Mouse (Mus musculus) adrenal gland (tissue): ENCODE results near the gene Mrrf.

Experiments used
- intact Hi-C: fragments of 180-260 bp; cut with DNase I; formaldehyde crosslinking; loops from one replicate; pipeline ENCODE4 v1.15.1; 2025
- long read RNA-seq, 2 experiments: library from polyadenylated mRNA; unstranded; transcript quantifications; one replicate each; pipeline ENCODE4 v2.0.0; 2020; ENCODE audit warnings: borderline replicate concordance in 1 of 2; ENCODE audit not compliant: insufficient replicate concordance in 1 of 2

Mrrf gene
- long read RNA-seq, experiment 1, transcript Mrrf-201 (7 exons, 2,623 nt) = major isoform, 21 of 33 reads
- long read RNA-seq, experiment 1, partial matches to known transcripts = 7 of 33 reads
- long read RNA-seq, experiment 1, other reads (novel, unspliced or antisense) = 4 of 33 reads
- long read RNA-seq, experiment 2, transcript Mrrf-201 (7 exons, 2,623 nt) = major isoform, 46 of 58 reads
- long read RNA-seq, experiment 2, partial matches to known transcripts = 6 of 58 reads
- long read RNA-seq, experiment 2, other reads (novel, unspliced or antisense) = 6 of 58 reads

GRCm38 (mm10) chr2:36136300-36136941 lies at the start of gene Mrrf, which contains the start of gene Rbm18:
Mrrf (plus strand) TSS chr2:36136389.
Rbm18 (minus strand) TSS chr2:36136773.
- intact Hi-C loops = loop anchor here (5.0 kb wide), 1 partner anchor 76 kb away; no protein-coding TSS in a partner anchor

- intact Hi-C loops = no loop called here
Measured at GRCm38 (mm10) chr2:36089190-36089589, 47.0 kb upstream of the Mrrf start.

- intact Hi-C loops = no loop called here
Measured at GRCm38 (mm10) chr2:36090853-36091741, 45.1 kb upstream of the Mrrf start.

- intact Hi-C loops = no loop called here
Measured at GRCm38 (mm10) chr2:36092748-36093147, 43.4 kb upstream of the Mrrf start.

DNA sequence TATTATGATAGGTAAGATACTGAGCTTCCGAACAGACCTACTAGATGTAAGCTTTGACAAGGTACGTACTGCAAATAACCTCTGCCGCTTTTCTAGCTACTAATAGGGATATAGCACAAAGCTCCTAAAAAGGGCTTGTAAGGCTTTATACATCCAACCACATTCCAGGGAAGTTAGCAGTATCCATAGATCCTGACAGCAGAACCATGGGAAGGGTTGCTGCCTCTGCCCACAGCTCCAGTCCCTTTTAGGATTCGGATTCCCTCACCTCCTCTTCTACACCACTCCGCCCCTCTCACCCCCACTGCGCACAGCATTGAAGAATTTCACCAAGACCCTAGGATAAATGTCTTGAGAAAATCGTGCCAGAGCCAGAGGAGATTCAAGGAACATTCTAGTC lies 42.9 kb upstream of the Mrrf start:
- intact Hi-C loops = no loop called here

DNA sequence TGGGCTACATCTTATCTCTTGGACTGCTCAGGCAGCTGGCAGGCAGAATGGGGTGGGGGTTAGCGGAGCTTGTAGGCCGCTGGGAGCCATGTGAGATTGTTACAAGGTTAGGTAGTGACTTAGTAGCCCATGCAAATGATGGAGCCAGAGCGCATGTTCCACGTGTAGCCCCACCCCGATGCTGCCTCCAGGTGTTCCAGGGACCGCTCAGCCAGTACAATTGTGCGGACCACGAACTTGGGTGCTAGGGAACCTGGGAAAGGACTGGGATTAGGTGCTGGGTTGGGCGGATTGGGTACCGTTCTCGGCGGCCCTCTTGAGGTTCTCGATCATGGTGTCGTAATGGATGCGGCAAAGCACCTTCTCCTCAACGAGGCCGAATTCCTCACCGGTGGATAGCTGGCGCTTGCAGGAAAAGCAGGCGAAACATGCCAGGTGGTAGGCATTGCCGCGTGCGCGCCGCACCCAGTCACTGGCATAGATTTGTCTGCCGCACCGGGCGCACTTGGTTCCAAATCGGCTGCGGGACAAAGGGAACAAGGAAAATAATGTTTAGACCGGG lies 42.2 kb upstream of the Mrrf start:
- intact Hi-C loops = no loop called here

- intact Hi-C loops = no loop called here
Measured at GRCm38 (mm10) chr2:36097129-36097815, 38.9 kb upstream of the Mrrf start.

DNA sequence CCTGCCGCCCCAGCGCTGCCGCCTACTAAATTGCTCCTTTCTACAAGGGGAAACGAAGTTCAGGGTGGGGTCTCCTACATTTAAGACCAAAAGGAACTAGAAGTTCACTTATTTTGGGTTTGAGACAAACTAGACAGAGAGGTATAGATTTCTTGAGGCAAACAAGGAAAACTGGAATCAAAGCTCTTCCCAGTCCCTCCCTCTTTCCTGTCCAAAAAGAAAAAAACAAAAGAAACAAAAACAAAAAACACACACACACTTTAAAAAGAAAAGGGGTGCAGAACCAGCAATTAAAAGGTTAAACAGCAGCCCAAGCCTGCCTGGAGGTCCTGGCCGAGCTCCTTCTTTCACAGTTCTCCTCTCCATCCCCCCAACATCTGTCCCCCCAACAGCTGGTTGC lies 38.2 kb upstream of the Mrrf start:
- intact Hi-C loops = no loop called here

DNA sequence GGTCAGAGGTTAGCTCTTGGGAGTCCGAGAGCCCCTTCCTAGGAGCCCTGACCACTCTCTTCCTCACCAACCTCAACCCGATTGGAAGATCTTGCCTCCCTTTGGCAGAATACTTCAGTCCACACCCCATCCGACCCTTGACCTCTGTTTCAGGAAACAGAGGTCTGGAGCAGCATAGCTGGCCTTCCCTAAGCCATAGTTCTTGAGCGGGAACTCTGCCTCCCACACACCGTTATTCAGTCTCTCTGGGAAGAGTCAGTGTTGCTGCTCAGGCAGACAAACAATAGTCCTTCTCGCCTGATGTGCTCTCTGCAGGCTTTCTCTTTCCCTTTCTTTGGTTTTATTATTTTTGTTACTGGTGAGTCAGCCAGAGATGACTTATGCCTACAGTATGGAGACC lies 36.5 kb upstream of the Mrrf start:
- intact Hi-C loops = no loop called here

- intact Hi-C loops = no loop called here
Measured at GRCm38 (mm10) chr2:36101866-36102558, 34.2 kb upstream of the Mrrf start.

GRCm38 (mm10) chr2:36102559-36102946 lies 33.6 kb upstream of the Mrrf start:
- intact Hi-C loops = no loop called here

GRCm38 (mm10) chr2:36103069-36103554 lies 33.1 kb upstream of the Mrrf start:
- intact Hi-C loops = no loop called here

GRCm38 (mm10) chr2:36103555-36104367 lies 32.4 kb upstream of the Mrrf start:
- intact Hi-C loops = no loop called here

DNA sequence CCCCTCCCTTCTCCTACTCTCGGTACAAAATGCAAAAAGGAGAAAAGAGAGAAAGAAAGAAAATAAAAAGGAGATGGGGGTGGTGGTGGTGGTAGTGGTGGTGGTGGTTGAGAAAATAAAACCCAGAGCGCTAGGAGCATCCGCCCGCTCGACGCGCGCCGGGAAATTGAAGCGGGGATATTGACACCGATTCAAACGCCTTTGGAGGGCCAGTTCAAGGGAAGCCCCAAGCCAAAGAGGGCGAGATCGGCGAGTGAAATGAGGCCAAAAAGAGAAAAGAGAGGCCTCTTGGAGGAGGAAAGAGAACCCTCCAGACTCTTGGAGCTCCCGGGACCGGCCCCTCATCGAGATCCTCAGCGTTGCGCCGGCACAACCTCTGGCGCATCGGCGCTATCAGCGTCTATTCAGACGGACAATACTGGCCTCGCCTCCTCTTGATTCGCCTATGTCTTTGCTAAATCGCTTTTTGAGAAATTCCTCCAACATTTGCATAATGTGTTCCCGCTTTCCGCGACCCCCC lies 31.7 kb upstream of the Mrrf start:
- intact Hi-C loops = no loop called here

DNA sequence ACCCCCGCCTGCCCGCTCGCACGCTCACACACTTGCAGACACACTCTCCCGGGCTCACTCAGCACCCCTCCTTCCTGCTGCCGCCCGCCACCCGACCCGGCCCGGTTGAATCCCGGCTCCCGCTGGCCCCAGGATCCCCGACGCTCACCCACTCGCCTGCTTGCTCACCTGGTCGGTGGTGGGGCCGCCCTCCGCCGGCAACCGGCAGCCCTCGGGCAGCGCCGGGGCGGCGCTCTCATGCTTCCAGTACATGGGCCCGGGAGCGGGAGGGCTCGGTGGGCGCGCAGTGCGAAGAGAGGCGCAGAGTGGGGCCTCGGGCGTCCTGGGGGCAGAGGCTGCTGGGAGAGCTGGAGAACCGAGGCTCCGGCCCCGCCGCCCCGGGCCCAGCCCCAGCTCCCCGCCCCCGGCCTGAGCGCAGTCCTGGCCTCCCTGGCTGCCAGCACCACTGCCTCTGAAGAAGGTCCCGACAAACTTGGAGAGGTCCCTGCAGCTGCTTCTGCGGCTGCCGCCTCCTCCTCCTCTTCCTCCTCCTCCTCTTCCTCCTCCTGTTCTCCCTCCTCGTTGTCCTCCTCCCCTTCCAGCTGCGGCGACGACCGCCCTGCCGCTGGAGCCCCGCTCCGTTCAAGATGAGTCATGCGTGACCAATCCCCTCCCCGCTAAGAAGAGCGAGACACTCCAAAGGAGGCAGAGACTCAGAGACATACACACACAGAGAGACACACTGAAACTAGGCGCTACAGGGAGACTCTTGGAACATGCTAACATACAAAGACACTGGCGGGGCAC lies 31.0 kb upstream of the Mrrf start, which contains the start of gene Lhx6:
Lhx6 (minus strand) TSS at position 453 of the 786 bp plus-strand sequence.
- intact Hi-C loops = no loop called here

- intact Hi-C loops = no loop called here
Measured at GRCm38 (mm10) chr2:36108615-36109014, 27.6 kb upstream of the Mrrf start.

GRCm38 (mm10) chr2:36112632-36113031 lies 23.6 kb upstream of the Mrrf start:
- intact Hi-C loops = no loop called here

DNA sequence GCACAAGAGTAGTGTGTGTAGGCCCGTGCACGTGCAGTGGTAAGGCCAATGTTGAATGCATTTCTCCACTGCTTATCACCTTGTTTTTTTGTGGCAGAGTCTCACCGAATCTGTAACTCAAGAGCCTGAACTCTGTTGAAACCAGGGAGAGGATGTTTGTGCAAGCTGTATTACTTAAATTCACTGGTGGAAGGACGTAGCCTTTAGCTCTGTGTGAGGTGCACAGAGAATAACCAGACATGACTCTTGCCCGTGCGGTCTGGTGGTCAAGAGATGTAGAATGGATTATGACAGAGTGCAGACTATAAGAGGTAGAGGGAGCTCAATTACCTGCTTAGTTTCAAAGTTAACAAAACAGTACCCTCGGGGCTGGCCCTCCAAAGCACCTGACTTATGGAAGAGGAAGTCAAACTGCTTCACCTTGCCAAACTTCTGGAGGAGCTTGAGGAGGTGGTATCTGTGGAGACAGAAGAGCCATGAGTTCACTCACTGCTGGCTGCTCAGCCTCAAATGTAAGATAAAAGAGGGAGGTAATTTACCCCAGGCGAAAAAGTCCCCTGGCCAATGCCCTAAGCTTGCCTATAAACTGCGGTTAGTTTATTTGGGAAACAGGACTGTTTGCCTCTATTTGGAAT lies 9.3 kb upstream of the Mrrf start:
- intact Hi-C loops = no loop called here
